Mouse (Mus musculus) limb, embryonic 14.5 days (tissue): ENCODE measurements around the gene Gm12355. TPM values are rescaled to one million over a fixed set of nuclear protein-coding genes. Genes with fewer than 3 reads are reported as not detected.
"Not testable (repeated sequence)": the region's sequence is repeated elsewhere in the genome, so short reads cannot be mapped to it uniquely, and the experiment has no call there.

ENCODE experiments used
- ATAC-seq: fragments of 200-750 bp; cut with Nextera tagmentation; 2 replicates; pipeline ENCODE4 v1.8.0; 2017; ENCODE audit warnings: low read depth, moderate number of reproducible peaks, moderate TSS enrichment; ENCODE audit not compliant: low FRiP score
- DNase-seq: peaks from one replicate; pipeline ENCODE4 v3.0.0-alpha.2; 2015; ENCODE audit warnings: low spot score
- H3K27ac ChIP-seq: fragments of 300-500 bp; sonication (generic); replicated peaks from 2 replicates; pipeline ENCODE4 v1.5.1; 2014; ENCODE audit warnings: low read depth, mild to moderate bottlenecking, low read length, moderate library complexity, mixed read lengths
- H3K27me3 ChIP-seq: fragments of 300-500 bp; sonication (generic); 2 replicates; pipeline ENCODE4 v1.6.1; 2014; ENCODE audit warnings: low read length, mixed read lengths; ENCODE audit not compliant: control insufficient read depth, insufficient read depth
- H3K36me3 ChIP-seq: fragments of 300-500 bp; sonication (generic); 2 replicates; pipeline ENCODE4 v1.6.1; 2014; ENCODE audit warnings: mild to moderate bottlenecking, low read length, moderate library complexity, mixed read lengths; ENCODE audit not compliant: control insufficient read depth, insufficient read depth
- H3K4me1 ChIP-seq: fragments of 300-500 bp; sonication (generic); 2 replicates; pipeline ENCODE4 v1.6.1; 2014; ENCODE audit warnings: antibody characterized with exemption, low read length, mixed read lengths; ENCODE audit not compliant: control insufficient read depth, insufficient read depth
- H3K4me2 ChIP-seq: fragments of 300-500 bp; sonication (generic); replicated peaks from 2 replicates; pipeline ENCODE4 v1.6.1; 2014; ENCODE audit warnings: low read depth, mild to moderate bottlenecking, low read length, moderate library complexity; ENCODE audit not compliant: severe bottlenecking
- H3K4me3 ChIP-seq: fragments of 300-500 bp; sonication (generic); replicated peaks from 2 replicates; pipeline ENCODE4 v1.5.1; 2014; ENCODE audit warnings: low read length
- H3K9ac ChIP-seq: fragments of 300-500 bp; sonication (generic); 2 replicates; pipeline ENCODE4 v1.6.1; 2014; ENCODE audit warnings: mild to moderate bottlenecking, low read depth, low read length, moderate library complexity; ENCODE audit not compliant: severe bottlenecking
- H3K9me3 ChIP-seq: fragments of 300-500 bp; sonication (generic); 2 replicates; pipeline ENCODE4 v1.6.1; 2016; ENCODE audit warnings: low read length; ENCODE audit not compliant: control insufficient read depth
- POLR2A ChIP-seq: fragments of 200-500 bp; IDR thresholded peaks from 2 replicates; pipeline ENCODE4 v1.8.0; 2012; ENCODE audit warnings: inconsistent platforms, mild to moderate bottlenecking, moderate library complexity, borderline replicate concordance; ENCODE audit not compliant: insufficient read depth, insufficient read length; ENCODE audit errors: extremely low read depth
- WGBS: fragments of 180-500 bp; shearing (Covaris S2); extraction: QIAGEN DNeasy Blood & Tissue Kit; methylation state at CpG from one replicate; pipeline ENCODE4 v1.1.7; 2014; 5-methylcytosine and 5-hydroxymethylcytosine counted together
- polyA plus RNA-seq, 2 experiments: library from polyadenylated mRNA; depleted of rRNA in 1 of 2; stranded (reverse) in 1 of 2; unstranded in 1 of 2; fragments of >200 nt; fragmentation: Nextera tagmentation in 1 of 2; extraction: Ambion mirVana in 1 of 2; gene quantifications; 2 replicates each; pipeline versions ENCODE4 v1.2.1 to v1.2.3; 2012 to 2014

Gene Gm12355
- polyA plus RNA-seq, 2 experiments = 0.31 to 1.3 TPM

- ATAC-seq (no peak), DNase-seq (no peak)
- 65% methylated on average over 2 of the region's 2 CpGs for WGBS
- no peak overlapping the region for H3K4me2 ChIP-seq
- H3K27me3 ChIP-seq = 0 out of 2 replicates have a peak, but pooled peaks cover 14% of the 10 kb centered on the region
- no peak overlapping the region for H3K9ac ChIP-seq
- no peak overlapping the region for H3K27ac ChIP-seq
- no peaks in the 10 kb centered on the region for H3K4me1 ChIP-seq
- no peak overlapping the region for H3K4me3 ChIP-seq
- no peaks in the 10 kb centered on the region for H3K9me3 ChIP-seq
- TF ChIP-seq POLR2A = no peak
- H3K36me3 ChIP-seq = no peaks in the 10 kb centered on the region
Measured at GRCm38 (mm10) chr11:98668984-98669383, 43.5 kb upstream of the Gm12355 start.

GRCm38 (mm10) chr11:98664091-98664490, 38.6 kb upstream of the Gm12355 start, which contains the start of gene Gsdma:
Gene Gsdma (plus strand): TSS chr11:98664351.
- Histone ChIP-seq H3K4me2 (no peak within 1 kb of the TSS), H3K27me3 (0 out of 2 replicates have a peak, but pooled peaks cover 14% of the 10 kb centered on the region), H3K4me1 (no peaks in the 10 kb centered on the region), H3K27ac (no peak within 1 kb of the TSS), H3K9ac (no peak within 1 kb of the TSS), H3K36me3 (no peaks in the 10 kb centered on the region), H3K9me3 (no peaks in the 10 kb centered on the region), H3K4me3 (no peak within 1 kb of the TSS)
- WGBS = 23% methylated on average over 4 of the region's 4 CpGs
- TF ChIP-seq POLR2A = no peak
- ATAC-seq (no peak), DNase-seq (no peak)

GRCm38 (mm10) chr11:98660517-98660916, 35.1 kb upstream of the Gm12355 start:
- no peak overlapping the region for H3K27ac ChIP-seq
- H3K4me1 ChIP-seq = no peaks in the 10 kb centered on the region
- 8% methylated on average over 6 of the region's 6 CpGs for WGBS
- H3K4me2 ChIP-seq = no peak overlapping the region
- ATAC-seq (no peak), DNase-seq (peak; percentile 77)
- no peak overlapping the region for H3K4me3 ChIP-seq
- no peak overlapping the region for H3K9ac ChIP-seq
- H3K27me3 ChIP-seq = no peaks in the 10 kb centered on the region
- no peak for TF ChIP-seq POLR2A
- H3K9me3 ChIP-seq = no peaks in the 10 kb centered on the region
- H3K36me3 ChIP-seq = no peaks in the 10 kb centered on the region

GRCm38 (mm10) chr11:98655076-98655475, 29.6 kb upstream of the Gm12355 start:
- DNase-seq, H3K27me3 ChIP-seq, H3K27ac ChIP-seq, ATAC-seq, H3K36me3 ChIP-seq, H3K4me2 ChIP-seq, H3K4me1 ChIP-seq, H3K9ac ChIP-seq, H3K4me3 ChIP-seq, H3K9me3 ChIP-seq: not testable (repeated sequence)
- WGBS = 9% methylated on average over 6 of the region's 7 CpGs

GRCm38 (mm10) chr11:98646459-98646858, 21.0 kb upstream of the Gm12355 start, which contains the start of gene Gsdma2:
Gene Gsdma2 (plus strand): TSS chr11:98646759.
- DNase-seq = no peak
- ATAC-seq = no peak
- Histone ChIP-seq H3K27me3 (no peaks in the 10 kb centered on the region), H3K36me3 (no peaks in the 10 kb centered on the region), H3K4me2 (no peak within 1 kb of the TSS), H3K9ac (no peak within 1 kb of the TSS), H3K9me3 (no peaks in the 10 kb centered on the region), H3K27ac (no peak within 1 kb of the TSS), H3K4me3 (no peak within 1 kb of the TSS), H3K4me1 (no peaks in the 10 kb centered on the region)
- WGBS = 55% methylated on average over 2 of the region's 2 CpGs
- no peak for TF ChIP-seq POLR2A

- DNase-seq = no peak
- H3K27me3 ChIP-seq = no peaks in the 10 kb centered on the region
- TF ChIP-seq POLR2A = no peak
- 74% methylated on average over 2 of the region's 2 CpGs for WGBS
- no peak overlapping the region for H3K4me3 ChIP-seq
- H3K27ac ChIP-seq = no peak overlapping the region
- no peaks in the 10 kb centered on the region for H3K9me3 ChIP-seq
- H3K4me1 ChIP-seq = no peaks in the 10 kb centered on the region
- no peak overlapping the region for H3K4me2 ChIP-seq
- no peak for ATAC-seq
- no peaks in the 10 kb centered on the region for H3K36me3 ChIP-seq
- H3K9ac ChIP-seq = no peak overlapping the region
Measured at GRCm38 (mm10) chr11:98645946-98646345, 20.5 kb upstream of the Gm12355 start.
